Mouse (Mus musculus) cerebellum, adult 8-10 months (tissue): ENCODE measurements at regions not wholly inside any gene's neighbourhood (a gene's known extent, or its start where the extent isn't known, plus 50 kb on each side); places are given as distances from the start of the nearest gene placed in this dataset.

Source experiments
- DNase-seq: peaks from one replicate; pipeline ENCODE4 v3.0.0; 2022

- DNase-seq, result no peak
Observed at GRCm38 (mm10) chr1:185628401-185628800, 173.8 kb downstream of the Slc30a10 start.

DNA sequence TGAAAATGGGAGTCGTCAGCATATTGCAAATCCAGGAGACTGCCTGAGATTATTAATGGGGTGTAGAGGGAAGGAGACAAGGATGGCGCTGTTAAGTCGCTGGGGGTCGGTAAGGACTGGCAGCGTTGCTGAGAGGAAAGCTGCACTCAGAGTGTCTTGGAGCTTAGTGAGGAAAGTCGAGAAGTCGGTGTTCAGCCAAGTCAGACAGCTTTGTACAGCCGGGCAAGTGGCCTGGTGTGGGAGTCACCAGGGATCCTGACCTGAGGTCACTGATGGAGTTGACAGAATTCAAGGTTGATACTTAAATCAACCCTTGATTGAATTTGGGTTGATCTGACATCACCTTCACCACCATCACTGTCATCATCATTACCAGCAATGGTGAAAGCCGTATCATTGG, 175.3 kb downstream of the Slc30a10 start:
- DNase-seq, result no peak

DNA sequence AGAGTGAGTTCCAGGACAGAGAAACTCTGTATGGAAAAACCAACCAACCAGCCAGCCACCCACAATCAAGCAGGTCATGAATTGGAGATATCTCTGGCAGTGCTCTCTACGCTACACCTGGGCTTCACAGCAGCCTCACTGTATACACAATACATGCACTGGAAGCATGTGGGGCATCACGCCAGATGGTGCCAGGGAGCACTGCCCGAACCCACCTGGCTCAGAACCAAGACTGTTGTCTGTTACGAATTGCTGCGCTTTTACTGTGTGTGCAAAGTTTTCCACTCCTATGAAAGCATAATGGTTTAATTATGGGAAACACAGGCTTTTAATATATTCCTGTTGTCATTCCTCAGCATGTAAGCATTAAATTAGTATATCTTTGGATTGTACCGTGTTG, 184.0 kb downstream of the Slc30a10 start:
- DNase-seq, result no peak

- no peak for DNase-seq
Observed at GRCm38 (mm10) chr1:185639486-185639885, 184.8 kb downstream of the Slc30a10 start.

DNA sequence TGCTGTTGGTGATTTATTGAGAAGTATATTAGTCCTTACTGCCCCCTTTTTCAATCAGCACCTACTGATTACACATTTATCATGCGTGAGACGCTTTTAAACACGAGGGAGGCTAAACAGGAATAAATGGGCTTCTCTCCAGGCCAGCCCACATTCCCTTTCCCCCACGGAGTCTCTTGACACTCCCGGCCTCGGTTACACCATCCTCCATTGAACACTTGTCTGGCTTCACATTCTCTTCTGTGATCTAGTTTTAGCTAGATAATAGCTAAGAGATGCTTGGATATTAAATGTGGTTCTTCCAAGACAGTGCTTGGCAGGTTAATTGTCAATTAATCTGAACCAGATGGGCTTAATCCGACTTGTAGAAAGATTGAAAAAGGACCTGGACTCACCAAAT, 189.4 kb downstream of the Slc30a10 start:
- no peak for DNase-seq

DNA sequence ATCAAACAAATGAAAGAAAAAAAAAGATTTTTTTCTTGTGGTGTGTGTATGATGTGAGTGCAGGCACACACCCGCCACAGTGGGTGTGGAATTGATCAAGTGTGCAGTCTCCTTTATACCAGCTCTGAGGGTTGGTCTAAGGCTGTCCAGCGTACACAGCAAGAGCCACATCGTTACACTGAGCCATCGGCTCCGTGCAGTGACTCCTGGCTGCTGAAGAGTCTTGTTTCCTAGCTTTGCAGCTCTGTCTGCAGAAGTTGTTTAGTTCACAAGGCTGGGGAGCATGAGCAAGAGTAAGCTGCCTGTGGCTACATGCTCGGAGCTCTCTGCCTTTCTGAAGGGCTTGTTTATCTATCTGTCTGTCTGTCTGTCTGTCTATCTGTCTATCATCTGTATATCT, 193.5 kb downstream of the Slc30a10 start:
- DNase-seq, result no peak

GRCm38 (mm10) chr1:185648926-185649325, 194.3 kb downstream of the Slc30a10 start:
- no peak for DNase-seq

GRCm38 (mm10) chr1:185650926-185651325, 196.3 kb downstream of the Slc30a10 start:
- DNase-seq, result no peak

GRCm38 (mm10) chr1:185655021-185655420, 200.4 kb downstream of the Slc30a10 start:
- no peak for DNase-seq

- no peak for DNase-seq
Observed at GRCm38 (mm10) chr1:185655461-185655860, 200.8 kb downstream of the Slc30a10 start.

- no peak for DNase-seq
Observed at GRCm38 (mm10) chr1:185657286-185657685, 202.6 kb downstream of the Slc30a10 start.

- no peak for DNase-seq
Observed at GRCm38 (mm10) chr1:185659476-185659875, 204.8 kb downstream of the Slc30a10 start.

DNA sequence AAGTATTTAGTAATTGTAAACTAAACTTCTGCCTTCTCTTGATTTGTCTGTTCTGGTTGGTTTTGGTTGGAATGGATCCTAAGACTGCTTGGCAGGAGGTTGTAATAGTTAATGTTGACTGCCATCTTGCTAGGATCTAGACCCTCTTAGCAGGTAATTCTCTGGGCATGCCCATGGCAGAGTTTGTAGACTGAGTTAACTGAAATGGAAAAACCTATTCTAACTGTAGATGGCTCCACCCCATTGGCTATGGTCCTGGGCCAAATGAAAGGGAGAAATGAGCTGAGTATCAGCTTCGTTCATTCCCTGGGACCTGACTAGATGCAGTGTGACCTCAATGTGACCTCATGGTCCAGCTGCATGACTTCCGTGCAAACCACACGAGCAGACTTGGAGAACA, 207.7 kb downstream of the Slc30a10 start:
- no peak for DNase-seq

- no peak for DNase-seq
Observed at GRCm38 (mm10) chr1:185670029-185670741, 215.5 kb downstream of the Slc30a10 start.

- no peak for DNase-seq
Observed at GRCm38 (mm10) chr1:185672940-185673339, 218.3 kb downstream of the Slc30a10 start.

DNA sequence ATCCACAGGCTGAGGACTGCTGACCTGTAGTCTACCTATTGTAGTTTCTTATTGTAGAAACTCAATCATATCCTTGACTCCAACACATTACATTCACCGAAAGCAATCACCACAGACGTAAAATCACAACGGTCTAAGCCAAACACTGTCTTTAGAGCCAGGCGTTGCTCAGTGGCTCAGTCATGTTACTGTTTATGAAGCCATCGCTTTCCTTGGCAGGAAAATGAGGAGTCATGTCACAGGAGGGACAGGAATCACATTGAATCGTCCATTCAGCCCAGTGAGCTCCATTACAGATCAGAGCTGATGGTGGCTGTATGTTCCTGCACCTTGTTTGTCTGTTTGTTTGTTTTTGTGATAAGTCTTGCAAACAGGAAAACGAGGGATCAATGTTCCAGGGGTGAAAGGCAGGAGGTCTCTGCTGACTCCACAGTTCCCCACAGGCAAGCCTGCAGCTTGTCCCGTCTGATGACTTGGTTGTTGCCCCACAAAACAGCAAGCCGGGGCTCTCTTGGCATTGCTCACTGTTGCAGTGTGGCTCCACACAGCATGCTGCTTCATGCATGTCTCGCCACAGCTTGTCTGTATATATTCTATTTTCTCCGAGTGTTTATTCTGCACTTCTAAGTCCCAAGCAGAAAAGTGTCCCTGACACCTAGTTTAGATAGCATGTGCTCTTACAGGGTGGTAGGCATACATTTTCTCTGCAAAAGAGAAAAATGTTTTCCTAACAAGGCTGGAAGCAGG, 221.2 kb downstream of the Slc30a10 start:
- no peak for DNase-seq

DNA sequence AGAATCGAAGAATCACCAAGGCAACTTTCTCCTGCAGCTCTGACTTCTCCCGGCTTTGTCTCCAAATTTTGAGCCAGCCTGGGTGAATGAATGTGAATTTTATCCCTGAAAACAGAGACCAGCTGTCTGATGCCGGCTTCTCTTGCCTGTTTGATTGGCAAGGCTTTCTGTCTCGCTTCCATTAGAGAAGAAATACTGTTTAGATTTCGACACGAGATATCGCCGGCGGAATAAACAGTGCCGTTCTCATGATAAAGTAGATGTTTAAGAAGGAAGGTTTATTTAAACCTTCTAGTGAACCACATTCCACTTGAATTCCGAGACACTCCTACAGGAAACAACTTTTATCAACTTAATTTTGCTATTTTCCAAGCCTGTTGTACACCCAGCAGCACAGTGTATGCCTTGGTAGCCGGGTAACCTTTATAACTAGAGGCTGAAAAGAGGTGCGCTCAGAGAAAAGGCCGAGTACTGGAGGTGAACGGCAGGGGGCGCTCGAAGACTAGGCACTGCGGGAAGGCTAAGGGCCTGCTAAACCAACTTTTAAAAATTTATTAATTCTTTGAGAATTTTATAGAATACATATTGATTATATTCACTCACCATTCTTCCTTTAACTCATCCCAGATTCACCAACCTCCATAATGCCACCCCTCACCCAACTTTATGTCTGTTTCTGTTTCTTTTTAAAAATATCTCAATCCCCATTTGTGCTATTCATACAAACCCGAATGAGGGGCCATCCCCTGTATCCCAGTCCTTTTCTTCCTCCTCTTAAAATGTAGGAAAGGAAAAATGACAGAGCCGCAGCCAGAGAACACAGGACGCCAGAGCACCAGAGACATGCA, 227.2 kb downstream of the Slc30a10 start:
- peak; percentile 54 for DNase-seq

DNA sequence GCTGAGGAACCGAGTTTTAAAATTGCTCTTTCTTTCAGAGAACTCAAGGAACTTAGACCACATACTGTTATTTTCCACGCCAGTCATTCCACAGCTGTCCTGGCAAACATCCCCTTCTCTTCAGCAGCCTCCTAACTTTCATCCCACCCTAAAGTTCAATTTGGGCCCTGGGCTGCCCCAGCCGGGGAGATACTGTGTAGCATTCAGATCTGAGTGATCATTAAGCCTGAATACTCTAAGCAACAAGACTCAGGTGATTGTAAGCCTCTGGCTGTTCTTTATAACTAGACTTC, 227.8 kb downstream of the Slc30a10 start:
- no peak for DNase-seq

DNA sequence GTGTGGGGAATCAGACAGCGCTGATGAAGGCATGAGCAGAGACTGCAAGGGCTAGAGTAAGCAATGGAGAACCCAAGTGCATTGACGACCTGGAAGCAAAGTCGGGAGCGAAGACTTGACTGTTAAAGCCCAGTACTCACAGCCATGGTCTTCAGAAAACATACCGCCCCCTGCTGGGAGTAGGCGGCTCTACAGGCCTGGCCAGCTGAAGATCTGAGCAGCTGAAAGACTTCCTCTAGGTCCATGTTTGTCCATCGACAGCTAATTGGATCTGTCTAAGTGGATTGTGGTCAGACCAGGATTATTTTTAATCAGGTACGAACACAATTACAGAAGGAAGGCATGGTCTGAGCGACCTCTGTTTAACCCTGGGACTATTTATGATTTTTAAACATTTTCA, 230.0 kb downstream of the Slc30a10 start:
- no peak for DNase-seq

GRCm38 (mm10) chr1:185688506-185688905, 233.9 kb downstream of the Slc30a10 start:
- DNase-seq, result no peak

DNA sequence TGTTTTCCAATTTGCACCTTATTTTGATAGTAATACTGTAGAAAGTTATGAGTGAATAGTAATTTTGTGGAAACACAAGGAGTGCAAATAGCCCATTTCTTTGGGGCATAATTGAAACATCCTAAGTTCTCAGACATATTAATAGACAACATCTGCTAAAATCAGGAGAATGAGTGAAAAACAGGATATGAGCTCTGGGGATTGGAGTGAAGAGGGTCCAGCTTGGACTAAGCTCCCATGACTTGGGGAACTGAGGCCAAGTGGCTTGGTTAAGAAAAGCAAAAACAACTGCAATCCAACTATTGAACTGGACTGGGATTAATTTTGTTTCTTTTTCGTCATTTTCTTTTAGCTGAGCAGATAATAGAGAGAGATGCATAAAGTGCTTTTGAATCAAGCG, 240.7 kb downstream of the Slc30a10 start:
- no peak for DNase-seq

- DNase-seq, result no peak
Observed at GRCm38 (mm10) chr1:185699758-185700157, 245.1 kb downstream of the Slc30a10 start.

- DNase-seq, result no peak
Observed at GRCm38 (mm10) chr1:185726324-185726723, 271.7 kb downstream of the Slc30a10 start.

DNA sequence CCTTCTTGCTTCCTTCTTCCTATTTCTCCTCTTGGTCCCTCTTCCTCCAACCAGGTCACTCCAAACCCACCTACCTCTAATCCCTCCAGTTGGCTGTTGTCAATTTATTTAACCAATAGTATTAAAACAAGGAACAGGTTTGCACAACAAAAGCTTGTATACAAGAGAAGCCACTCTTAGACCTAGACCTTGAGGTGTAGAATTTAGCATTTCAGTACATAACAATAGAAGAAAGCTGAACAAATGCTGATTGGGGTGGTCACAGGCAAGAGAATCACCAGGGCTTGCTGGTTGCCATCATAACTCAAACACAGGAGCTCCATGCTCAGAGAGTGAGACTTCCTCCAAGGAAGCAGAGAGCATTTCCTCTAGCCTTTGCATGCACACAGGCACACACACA, 272.2 kb downstream of the Slc30a10 start:
- DNase-seq, result no peak
